Mouse (Mus musculus) CH12.LX (cell line): ENCODE measurements around the gene Mea1. TPM values are rescaled to one million over a fixed set of nuclear protein-coding genes. Genes with fewer than 3 reads are reported as not detected.

Experiments used
- DNase-seq: peaks from one replicate; pipeline ENCODE4 v3.0.0-alpha.2; 2013; ENCODE audit errors: extremely low read depth
- H3K27ac ChIP-seq: 2 replicates; pipeline ENCODE4 v1.5.1; 2012; ENCODE audit warnings: low read depth, mild to moderate bottlenecking, control low read depth, moderate library complexity; ENCODE audit not compliant: insufficient read depth
- H3K27me3 ChIP-seq: replicated peaks from 2 replicates; pipeline ENCODE3; 2012; ENCODE audit warnings: inconsistent platforms
- H3K36me3 ChIP-seq, 2 experiments: replicated peaks in 1 of 2; 2 replicates each; pipeline versions ENCODE3 to v1.6.1; 2012; ENCODE audit warnings: inconsistent platforms in 1 of 2, low read length in 1 of 2, mild to moderate bottlenecking in 1 of 2, mixed read lengths in 1 of 2, moderate library complexity in 1 of 2; ENCODE audit not compliant: control insufficient read depth in 1 of 2, insufficient read depth in 1 of 2
- H3K4me1 ChIP-seq, 2 experiments: 2 replicates each; pipeline ENCODE4 v1.6.1; 2012; ENCODE audit warnings: inconsistent platforms in 1 of 2, moderate library complexity in 1 of 2; ENCODE audit not compliant: insufficient read depth in 2 of 2, control insufficient read depth in 1 of 2
- H3K4me2 ChIP-seq: 2 replicates; pipeline ENCODE4 v1.6.1; 2012; ENCODE audit warnings: low read depth, mild to moderate bottlenecking, control low read depth; ENCODE audit not compliant: poor library complexity, insufficient read depth, severe bottlenecking
- H3K4me3 ChIP-seq, 3 experiments: fragments of 150-350 bp in 1 of 3; sonication (generic) in 1 of 3; replicated peaks in 1 of 3; 2 replicates each; pipeline versions ENCODE3 to v1.5.1; 2011 to 2012; ENCODE audit warnings: low read depth in 2 of 3, low read length in 2 of 3, mild to moderate bottlenecking in 2 of 3, moderate library complexity in 2 of 3, control low read depth in 1 of 3, improper control_type of control experiment in 1 of 3, inconsistent platforms in 1 of 3, mixed read lengths in 1 of 3; ENCODE audit not compliant: poor library complexity in 1 of 3
- H3K79me2 ChIP-seq: replicated peaks from 2 replicates; pipeline ENCODE4 v1.6.1; 2012; ENCODE audit warnings: mild to moderate bottlenecking, moderate library complexity; ENCODE audit not compliant: control insufficient read depth, poor library complexity, insufficient read depth, severe bottlenecking; ENCODE audit errors: extremely low read depth
- H3K9ac ChIP-seq: 2 replicates; pipeline ENCODE4 v1.6.1; 2012; ENCODE audit warnings: low read depth, mild to moderate bottlenecking, control low read depth, moderate library complexity; ENCODE audit not compliant: insufficient read depth
- H3K9me3 ChIP-seq: replicated peaks from 2 replicates; pipeline ENCODE3; 2012; ENCODE audit warnings: low read length, inconsistent platforms, mixed read lengths
- BHLHE40 ChIP-seq: IDR thresholded peaks from 2 replicates; pipeline ENCODE4 v1.6.1; 2011; ENCODE audit warnings: mild to moderate bottlenecking, low read depth, low read length, improper control_type of control experiment
- CHD1 ChIP-seq: IDR thresholded peaks from 2 replicates; pipeline ENCODE4 v1.6.1; 2012; ENCODE audit warnings: low read depth, low read length, improper control_type of control experiment, inconsistent platforms
- CHD2 ChIP-seq: IDR thresholded peaks from 2 replicates; pipeline ENCODE4 v1.6.1; 2011; ENCODE audit warnings: low read length, improper control_type of control experiment
- CTCF ChIP-seq, 2 experiments: IDR thresholded peaks in 1 of 2; conservative IDR thresholded peaks in 1 of 2; 2 replicates each; pipeline ENCODE4 v1.5.1; 2011 to 2012; ENCODE audit warnings: low read depth in 2 of 2, low read length in 2 of 2, improper control_type of control experiment in 1 of 2, inconsistent platforms in 1 of 2, mild to moderate bottlenecking in 1 of 2, moderate library complexity in 1 of 2
- E2F4 ChIP-seq: IDR thresholded peaks from 2 replicates; pipeline ENCODE4 v1.6.1; 2011; ENCODE audit warnings: low read depth, low read length, improper control_type of control experiment; ENCODE audit not compliant: insufficient replicate concordance
- ELF1 ChIP-seq: IDR thresholded peaks from 2 replicates; pipeline ENCODE4 v1.6.1; 2014; ENCODE audit warnings: low read depth, mild to moderate bottlenecking, inconsistent platforms, low read length, improper control_type of control experiment
- EP300 ChIP-seq: IDR thresholded peaks from 2 replicates; pipeline ENCODE4 v1.6.1; 2011; ENCODE audit warnings: low read length, improper control_type of control experiment
- GABPA ChIP-seq: IDR thresholded peaks from 2 replicates; pipeline ENCODE4 v1.6.1; 2012; ENCODE audit warnings: low read depth, low read length, improper control_type of control experiment, inconsistent platforms; ENCODE audit not compliant: insufficient replicate concordance
- HCFC1 ChIP-seq: IDR thresholded peaks from 2 replicates; pipeline ENCODE4 v1.6.1; 2012; ENCODE audit warnings: low read depth, mild to moderate bottlenecking, inconsistent platforms, low read length, improper control_type of control experiment
- JUN ChIP-seq: IDR thresholded peaks from 2 replicates; pipeline ENCODE4 v1.6.1; 2011; ENCODE audit warnings: low read depth, mild to moderate bottlenecking, low read length, improper control_type of control experiment, moderate library complexity; ENCODE audit not compliant: insufficient read depth
- JUND ChIP-seq: conservative IDR thresholded peaks from 2 replicates; pipeline ENCODE4 v1.6.1; 2011; ENCODE audit warnings: low read depth, low read length, improper control_type of control experiment
- KAT2A ChIP-seq: IDR thresholded peaks from 2 replicates; pipeline ENCODE4 v1.6.1; 2012; ENCODE audit warnings: low read length, improper control_type of control experiment, inconsistent platforms; ENCODE audit not compliant: insufficient replicate concordance
- MAFK ChIP-seq: IDR thresholded peaks from 2 replicates; pipeline ENCODE4 v1.6.1; 2011; ENCODE audit warnings: low read length, improper control_type of control experiment; ENCODE audit not compliant: insufficient replicate concordance
- MAZ ChIP-seq: IDR thresholded peaks from 2 replicates; pipeline ENCODE4 v1.6.1; 2012; ENCODE audit warnings: low read depth, mild to moderate bottlenecking, inconsistent platforms, low read length, improper control_type of control experiment, moderate library complexity
- MEF2A ChIP-seq: IDR thresholded peaks from 2 replicates; pipeline ENCODE4 v1.6.1; 2014; ENCODE audit warnings: low read depth, mild to moderate bottlenecking, inconsistent platforms, low read length, improper control_type of control experiment, borderline replicate concordance
- MXI1 ChIP-seq: IDR thresholded peaks from 2 replicates; pipeline ENCODE4 v1.6.1; 2011; ENCODE audit warnings: mild to moderate bottlenecking, low read depth, low read length, improper control_type of control experiment
- MYC ChIP-seq: IDR thresholded peaks from 2 replicates; pipeline ENCODE4 v1.6.1; 2011; ENCODE audit warnings: low read depth, mild to moderate bottlenecking, improper control_type of control experiment, low read length
- NELFE ChIP-seq: IDR thresholded peaks from 2 replicates; pipeline ENCODE4 v1.6.1; 2011; ENCODE audit warnings: low read depth, low read length, improper control_type of control experiment
- NRF1 ChIP-seq: IDR thresholded peaks from 2 replicates; pipeline ENCODE4 v1.6.1; 2014; ENCODE audit warnings: low read depth, mild to moderate bottlenecking, inconsistent platforms, low read length, improper control_type of control experiment, moderate library complexity
- PAX5 ChIP-seq: IDR thresholded peaks from 2 replicates; pipeline ENCODE4 v1.6.1; 2012; ENCODE audit warnings: low read length, inconsistent platforms, mixed read lengths
- POLR2A ChIP-seq: IDR thresholded peaks from 2 replicates; pipeline ENCODE4 v1.6.1; 2011; ENCODE audit warnings: low read depth, mild to moderate bottlenecking, improper control_type of control experiment, low read length
- POLR2AphosphoS2 ChIP-seq: IDR thresholded peaks from 2 replicates; pipeline ENCODE4 v1.6.1; 2011; ENCODE audit warnings: low read depth, low read length, improper control_type of control experiment
- RAD21 ChIP-seq: IDR thresholded peaks from 2 replicates; pipeline ENCODE4 v1.6.1; 2011; ENCODE audit warnings: low read depth, mild to moderate bottlenecking, low read length, improper control_type of control experiment, moderate library complexity
- RCOR1 ChIP-seq: conservative IDR thresholded peaks from 2 replicates; pipeline ENCODE4 v1.6.1; 2012; ENCODE audit warnings: low read depth, mild to moderate bottlenecking, inconsistent platforms, low read length, improper control_type of control experiment
- SIN3A ChIP-seq: IDR thresholded peaks from 2 replicates; pipeline ENCODE4 v1.6.1; 2012; ENCODE audit warnings: low read length, improper control_type of control experiment, inconsistent platforms
- TBP ChIP-seq: conservative IDR thresholded peaks from 2 replicates; pipeline ENCODE4 v1.6.1; 2011; ENCODE audit warnings: low read depth, low read length, improper control_type of control experiment
- TCF12 ChIP-seq: IDR thresholded peaks from 2 replicates; pipeline ENCODE4 v1.6.1; 2014; ENCODE audit warnings: low read depth, mild to moderate bottlenecking, inconsistent platforms, low read length, improper control_type of control experiment
- USF1 ChIP-seq: IDR thresholded peaks from 2 replicates; pipeline ENCODE4 v1.6.1; 2014; ENCODE audit warnings: low read depth, mild to moderate bottlenecking, inconsistent platforms, low read length, improper control_type of control experiment
- USF2 ChIP-seq: conservative IDR thresholded peaks from 2 replicates; pipeline ENCODE4 v1.6.1; 2011; ENCODE audit warnings: low read depth, low read length, improper control_type of control experiment
- ZC3H11A ChIP-seq: IDR thresholded peaks from 2 replicates; pipeline ENCODE4 v1.6.1; 2012; ENCODE audit warnings: low read depth, mild to moderate bottlenecking, inconsistent platforms, low read length, improper control_type of control experiment
- ZKSCAN1 ChIP-seq: IDR thresholded peaks from 2 replicates; pipeline ENCODE4 v1.6.1; 2012; ENCODE audit warnings: low read depth, inconsistent platforms, low read length, improper control_type of control experiment, borderline replicate concordance
- ZNF384 ChIP-seq: IDR thresholded peaks from 2 replicates; pipeline ENCODE4 v1.6.1; 2012; ENCODE audit warnings: low read depth, low read length, improper control_type of control experiment, inconsistent platforms
- dilution Hi-C: fragments of 300-500 bp; cut with MboI; formaldehyde crosslinking; loops from 2 replicates; pipeline ENCODE4 v1.14.3; 2020; ENCODE audit warnings: low sequenced_read_pairs; ENCODE audit not compliant: extremely low pct_unique_long_range_greater_than_20kb, extremely low pct_ligation_motif_present
- in situ Hi-C: fragments of 300-500 bp; cut with MboI; formaldehyde crosslinking; loops from 3 replicates; pipeline ENCODE4 v1.14.3; 2019; ENCODE audit warnings: low sequenced_read_pairs, low pct_ligation_motif_present, low pct_unique_long_range_greater_than_20kb, mixed read lengths
- polyA plus RNA-seq: library from polyadenylated mRNA; unstranded; fragments of >175 nt; gene quantifications from 2 replicates; pipeline ENCODE4 v1.2.1, GENCODE M21; 2012; ENCODE audit warnings: low read depth; ENCODE audit not compliant: insufficient read length
- total RNA-seq, 2 experiments: library from RNA; depleted of rRNA; stranded (reverse); fragments of 300-350 nt in 1 of 2; fragments of >200 nt in 1 of 2; gene quantifications; 2 replicates each; pipeline ENCODE4 v1.2.3; 2012 to 2014

The Mea1 gene
- total and polyA plus RNA-seq, 3 experiments, result 68.3 to 106 (median 86.1) TPM

DNA sequence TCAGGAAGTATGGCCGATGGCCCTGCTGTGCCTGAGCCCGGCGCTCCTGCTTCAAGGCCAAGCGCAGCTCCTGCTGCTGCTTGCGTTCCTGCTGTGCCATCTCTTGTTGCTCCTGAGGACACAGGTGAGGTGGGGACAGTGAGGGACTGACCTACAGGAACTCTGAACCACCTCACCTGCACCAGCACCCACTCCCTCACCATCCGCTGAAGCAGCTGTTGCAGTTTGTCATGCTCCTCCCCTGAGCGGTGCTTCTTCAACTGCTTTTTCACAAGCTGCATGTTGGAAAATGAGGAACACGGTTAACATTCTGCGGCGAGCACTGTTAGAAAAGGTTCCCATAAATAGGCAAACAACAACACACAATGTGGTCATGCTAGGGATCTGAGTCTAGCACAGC lies 8.7 kb upstream of the Mea1 start:
- TF ChIP-seq MAZ (no peak), ZC3H11A (no peak), MXI1 (no peak), USF2 (no peak), NELFE (no peak), NRF1 (no peak), CHD2 (no peak), PAX5 (no peak), EP300 (no peak), SIN3A (no peak), E2F4 (no peak), MAFK (no peak), RCOR1 (no peak)
- peaks cover 54 to 78% of the 10 kb centered on the region in 2 experiments for H3K36me3 ChIP-seq
- dilution Hi-C loops, result no loop called here

DNA sequence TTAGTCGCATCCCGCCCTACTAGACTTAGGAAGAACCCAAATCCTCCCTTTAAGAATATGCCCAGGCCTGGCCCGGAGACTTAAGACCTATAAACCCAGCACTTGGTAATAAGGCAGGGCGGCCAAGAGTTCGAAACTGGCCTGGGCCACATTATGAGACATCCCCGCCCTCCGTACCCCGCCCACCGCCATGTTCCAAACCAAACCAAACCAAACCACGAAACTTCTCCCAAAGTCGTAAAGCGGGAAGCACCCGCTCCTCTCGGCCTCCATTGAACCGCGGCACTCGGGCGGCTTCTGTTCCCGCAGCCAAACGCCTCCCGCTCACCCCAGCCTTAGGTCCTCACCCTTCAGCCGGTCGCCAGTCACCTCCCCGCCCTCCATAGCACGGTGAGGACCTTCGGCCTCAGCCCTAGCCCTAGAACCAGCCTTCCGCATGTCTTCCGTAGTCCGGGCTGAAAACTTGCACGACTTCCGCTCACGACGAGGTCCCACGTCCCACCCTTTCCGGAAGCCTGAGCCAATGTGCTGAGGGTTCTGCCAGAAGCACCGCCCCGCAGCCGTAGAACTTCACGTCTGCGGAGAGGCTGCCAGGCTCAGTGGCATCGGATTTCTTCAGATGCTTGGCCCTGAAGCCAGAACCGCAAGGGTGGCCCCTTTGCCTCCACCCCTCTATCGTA lies 4.6 kb upstream of the Mea1 start, which contains the start of gene Rrp36:
TSS of gene Rrp36 (minus strand) at position 503 of the 680 bp plus-strand sequence.
- H3K27me3 ChIP-seq, result no peaks in the 10 kb centered on the region
- peaks cover 7% of the 10 kb centered on the region for H3K9me3 ChIP-seq
- peaks cover 31% of the 10 kb centered on the region for H3K79me2 ChIP-seq
- peak within 1 kb of the TSS; percentile 64 to 94 (median 81) for H3K4me3 ChIP-seq
- H3K9ac ChIP-seq, result peak within 1 kb of the TSS; percentile 45
- peak within 1 kb of the TSS; percentile 90 for H3K4me2 ChIP-seq
- peaks cover 66 to 82% of the 10 kb centered on the region in 2 experiments for H3K36me3 ChIP-seq
- peaks cover 13 to 37% of the 10 kb centered on the region in 2 experiments for H3K4me1 ChIP-seq
- peak within 1 kb of the TSS; percentile 35 for H3K27ac ChIP-seq
- dilution Hi-C loops (no loop called here), in situ Hi-C loops (no loop called here)
- DNase-seq, result peak; percentile 94
- TF ChIP-seq CTCF (conservative IDR thresholded peaks at IDR 0.05 in 1 of 2, IDR thresholded peaks at IDR 0.05 in 1 of 2; ENCODE audit: low read depth in 2 of 2, low read length in 2 of 2) (no peak), E2F4 (no peak), MXI1 (peak; percentile 95), POLR2AphosphoS2 (peak; percentile 97), POLR2A (peak; percentile 90), MYC (no peak), RAD21 (no peak), GABPA (no peak), KAT2A (no peak; the same call in 1 of the 2 replicates), BHLHE40 (no peak), USF1 (no peak), EP300 (no peak), CHD1 (no peak), ZC3H11A (no peak), TBP (0 out of 2 replicates have a peak, but pooled peaks have one; percentile 17), ELF1 (peak; percentile 97), NELFE (peak; percentile 47), MEF2A (no peak), PAX5 (no peak), JUND (no peak), ZNF384 (no peak), JUN (no peak), TCF12 (no peak), SIN3A (peak; percentile 90), HCFC1 (peak; percentile 84), ZKSCAN1 (no peak)

More for the DNA sequence above, 8.7 kb upstream of the Mea1 start:
- H3K27ac ChIP-seq, result no peak overlapping the region
- no peak overlapping the region for H3K4me2 ChIP-seq
- no peak for DNase-seq
- in situ Hi-C loops, result no loop called here
- H3K79me2 ChIP-seq, result peaks cover 20% of the 10 kb centered on the region
- H3K9me3 ChIP-seq, result peaks cover 7% of the 10 kb centered on the region
- H3K4me3 ChIP-seq, result no peak overlapping the region
- no peak overlapping the region for H3K9ac ChIP-seq
- peaks cover 8 to 29% of the 10 kb centered on the region in 2 experiments for H3K4me1 ChIP-seq
- H3K27me3 ChIP-seq, result no peaks in the 10 kb centered on the region
